Mouse (Mus musculus) adrenal gland, postnatal 25 days (tissue): Measurements from ENCODE around the gene Dnmt3a. TPM values are rescaled to one million over a fixed set of nuclear protein-coding genes. Genes with fewer than 3 reads are reported as not detected.
A peak's percentile ranks its signal among the peaks of the same experiment; 100 is the strongest.
"Not testable (repeated sequence)": the region's sequence is repeated elsewhere in the genome, so short reads cannot be mapped to it uniquely, and the experiment has no call there.

Experiments
- DNase-seq: peaks from one replicate; pipeline ENCODE4 v3.0.0; 2021; ENCODE audit warnings: mixed read lengths
- total RNA-seq: library from RNA; stranded (reverse); gene quantifications from 2 replicates; pipeline ENCODE4 v1.2.3, GENCODE M21; 2021

Gene Dnmt3a
- total RNA-seq, 1 experiment from 2014 or later: 86.0 TPM

GRCm38 (mm10) chr12:3918577-3918976 lies 112.8 kb downstream of the Dnmt3a start:
- DNase-seq: no peak

- no peak for DNase-seq
Observed at GRCm38 (mm10) chr12:3919423-3919822, 113.6 kb downstream of the Dnmt3a start.

- peak; percentile 78 for DNase-seq
Observed at GRCm38 (mm10) chr12:3926127-3926526, 120.3 kb downstream of the Dnmt3a start.

- peak; percentile 24 for DNase-seq
Observed at GRCm38 (mm10) chr12:3928841-3929240, 123.0 kb downstream of the Dnmt3a start.

GRCm38 (mm10) chr12:3930090-3930865 lies 124.5 kb downstream of the Dnmt3a start:
- not testable (repeated sequence) for DNase-seq

GRCm38 (mm10) chr12:3942026-3942425 lies 136.2 kb downstream of the Dnmt3a start:
- DNase-seq: no peak

GRCm38 (mm10) chr12:3944454-3945073 lies 138.8 kb downstream of the Dnmt3a start:
- DNase-seq: no peak

- no peak for DNase-seq
Observed at GRCm38 (mm10) chr12:3947503-3947902, 141.7 kb downstream of the Dnmt3a start.

GRCm38 (mm10) chr12:3954651-3955050 lies 148.8 kb downstream of the Dnmt3a start, which contains the start of gene Pomc:
Gene Pomc (plus strand): TSS chr12:3954951.
- DNase-seq: no peak

- no peak for DNase-seq
Observed at GRCm38 (mm10) chr12:3955371-3955770, 149.6 kb downstream of the Dnmt3a start.

- DNase-seq: no peak
Observed at GRCm38 (mm10) chr12:3956351-3956750, 150.5 kb downstream of the Dnmt3a start.

GRCm38 (mm10) chr12:3959791-3960543 lies 154.2 kb downstream of the Dnmt3a start:
- DNase-seq: peak; percentile 85

- DNase-seq: no peak
Observed at GRCm38 (mm10) chr12:3960553-3960952, 154.7 kb downstream of the Dnmt3a start.

Other genes with a start within 250 kb of the Dnmt3a start
- 41.0 and 44.0 TPM in 2 replicates for gene Dtnb, start 233.6 kb upstream of the Dnmt3a start, total RNA-seq
- gene Pomc, start 148.9 kb downstream of the Dnmt3a start, total RNA-seq: 1.00 and 1.3 TPM in 2 replicates
- gene Efr3b, start 232.9 kb downstream of the Dnmt3a start, total RNA-seq: 2.7 and 3.0 TPM in 2 replicates